Mouse (Mus musculus) CH12.LX (cell line): ENCODE results near the gene Srd5a3. TPM values are rescaled to one million over a fixed set of nuclear protein-coding genes. Genes with fewer than 3 reads are reported as not detected.

Experiments
- DNase-seq: peaks from one replicate; pipeline ENCODE4 v3.0.0-alpha.2; 2013; ENCODE audit errors: extremely low read depth
- H3K27ac ChIP-seq: 2 replicates; pipeline ENCODE4 v1.5.1; 2012; ENCODE audit warnings: low read depth, mild to moderate bottlenecking, control low read depth, moderate library complexity; ENCODE audit not compliant: insufficient read depth
- H3K27me3 ChIP-seq: replicated peaks from 2 replicates; pipeline ENCODE3; 2012; ENCODE audit warnings: inconsistent platforms
- H3K36me3 ChIP-seq, 2 experiments: replicated peaks in 1 of 2; 2 replicates each; pipeline versions ENCODE3 to v1.6.1; 2012; ENCODE audit warnings: inconsistent platforms in 1 of 2, low read length in 1 of 2, mild to moderate bottlenecking in 1 of 2, mixed read lengths in 1 of 2, moderate library complexity in 1 of 2; ENCODE audit not compliant: control insufficient read depth in 1 of 2, insufficient read depth in 1 of 2
- H3K4me1 ChIP-seq, 2 experiments: 2 replicates each; pipeline ENCODE4 v1.6.1; 2012; ENCODE audit warnings: inconsistent platforms in 1 of 2, moderate library complexity in 1 of 2; ENCODE audit not compliant: insufficient read depth in 2 of 2, control insufficient read depth in 1 of 2
- H3K4me2 ChIP-seq: 2 replicates; pipeline ENCODE4 v1.6.1; 2012; ENCODE audit warnings: low read depth, mild to moderate bottlenecking, control low read depth; ENCODE audit not compliant: poor library complexity, insufficient read depth, severe bottlenecking
- H3K4me3 ChIP-seq, 3 experiments: fragments of 150-350 bp in 1 of 3; sonication (generic) in 1 of 3; replicated peaks in 1 of 3; 2 replicates each; pipeline versions ENCODE3 to v1.5.1; 2011 to 2012; ENCODE audit warnings: low read depth in 2 of 3, low read length in 2 of 3, mild to moderate bottlenecking in 2 of 3, moderate library complexity in 2 of 3, control low read depth in 1 of 3, improper control_type of control experiment in 1 of 3, inconsistent platforms in 1 of 3, mixed read lengths in 1 of 3; ENCODE audit not compliant: poor library complexity in 1 of 3
- H3K79me2 ChIP-seq: replicated peaks from 2 replicates; pipeline ENCODE4 v1.6.1; 2012; ENCODE audit warnings: mild to moderate bottlenecking, moderate library complexity; ENCODE audit not compliant: control insufficient read depth, poor library complexity, insufficient read depth, severe bottlenecking; ENCODE audit errors: extremely low read depth
- H3K9ac ChIP-seq: 2 replicates; pipeline ENCODE4 v1.6.1; 2012; ENCODE audit warnings: low read depth, mild to moderate bottlenecking, control low read depth, moderate library complexity; ENCODE audit not compliant: insufficient read depth
- H3K9me3 ChIP-seq: replicated peaks from 2 replicates; pipeline ENCODE3; 2012; ENCODE audit warnings: low read length, inconsistent platforms, mixed read lengths
- CHD2 ChIP-seq: IDR thresholded peaks from 2 replicates; pipeline ENCODE4 v1.6.1; 2011; ENCODE audit warnings: low read length, improper control_type of control experiment
- E2F4 ChIP-seq: IDR thresholded peaks from 2 replicates; pipeline ENCODE4 v1.6.1; 2011; ENCODE audit warnings: low read depth, low read length, improper control_type of control experiment; ENCODE audit not compliant: insufficient replicate concordance
- ELF1 ChIP-seq: IDR thresholded peaks from 2 replicates; pipeline ENCODE4 v1.6.1; 2014; ENCODE audit warnings: low read depth, mild to moderate bottlenecking, inconsistent platforms, low read length, improper control_type of control experiment
- EP300 ChIP-seq: IDR thresholded peaks from 2 replicates; pipeline ENCODE4 v1.6.1; 2011; ENCODE audit warnings: low read length, improper control_type of control experiment
- ETS1 ChIP-seq: conservative IDR thresholded peaks from 2 replicates; pipeline ENCODE4 v1.6.1; 2012; ENCODE audit warnings: low read depth, mild to moderate bottlenecking, inconsistent platforms, low read length, improper control_type of control experiment, moderate library complexity
- GABPA ChIP-seq: IDR thresholded peaks from 2 replicates; pipeline ENCODE4 v1.6.1; 2012; ENCODE audit warnings: low read depth, low read length, improper control_type of control experiment, inconsistent platforms; ENCODE audit not compliant: insufficient replicate concordance
- HCFC1 ChIP-seq: IDR thresholded peaks from 2 replicates; pipeline ENCODE4 v1.6.1; 2012; ENCODE audit warnings: low read depth, mild to moderate bottlenecking, inconsistent platforms, low read length, improper control_type of control experiment
- IRF4 ChIP-seq: IDR thresholded peaks from 2 replicates; pipeline ENCODE4 v1.6.1; 2014; ENCODE audit warnings: low read depth, mild to moderate bottlenecking, inconsistent platforms, low read length, improper control_type of control experiment
- JUND ChIP-seq: conservative IDR thresholded peaks from 2 replicates; pipeline ENCODE4 v1.6.1; 2011; ENCODE audit warnings: low read depth, low read length, improper control_type of control experiment
- MAFK ChIP-seq: IDR thresholded peaks from 2 replicates; pipeline ENCODE4 v1.6.1; 2011; ENCODE audit warnings: low read length, improper control_type of control experiment; ENCODE audit not compliant: insufficient replicate concordance
- MAZ ChIP-seq: IDR thresholded peaks from 2 replicates; pipeline ENCODE4 v1.6.1; 2012; ENCODE audit warnings: low read depth, mild to moderate bottlenecking, inconsistent platforms, low read length, improper control_type of control experiment, moderate library complexity
- MEF2A ChIP-seq: IDR thresholded peaks from 2 replicates; pipeline ENCODE4 v1.6.1; 2014; ENCODE audit warnings: low read depth, mild to moderate bottlenecking, inconsistent platforms, low read length, improper control_type of control experiment, borderline replicate concordance
- MXI1 ChIP-seq: IDR thresholded peaks from 2 replicates; pipeline ENCODE4 v1.6.1; 2011; ENCODE audit warnings: mild to moderate bottlenecking, low read depth, low read length, improper control_type of control experiment
- PAX5 ChIP-seq: IDR thresholded peaks from 2 replicates; pipeline ENCODE4 v1.6.1; 2012; ENCODE audit warnings: low read length, inconsistent platforms, mixed read lengths
- POLR2A ChIP-seq: IDR thresholded peaks from 2 replicates; pipeline ENCODE4 v1.6.1; 2011; ENCODE audit warnings: low read depth, mild to moderate bottlenecking, improper control_type of control experiment, low read length
- POLR2AphosphoS2 ChIP-seq: IDR thresholded peaks from 2 replicates; pipeline ENCODE4 v1.6.1; 2011; ENCODE audit warnings: low read depth, low read length, improper control_type of control experiment
- RAD21 ChIP-seq: IDR thresholded peaks from 2 replicates; pipeline ENCODE4 v1.6.1; 2011; ENCODE audit warnings: low read depth, mild to moderate bottlenecking, low read length, improper control_type of control experiment, moderate library complexity
- SIN3A ChIP-seq: IDR thresholded peaks from 2 replicates; pipeline ENCODE4 v1.6.1; 2012; ENCODE audit warnings: low read length, improper control_type of control experiment, inconsistent platforms
- SMC3 ChIP-seq: IDR thresholded peaks from 2 replicates; pipeline ENCODE4 v1.6.1; 2011; ENCODE audit warnings: low read depth, low read length, improper control_type of control experiment
- TCF12 ChIP-seq: IDR thresholded peaks from 2 replicates; pipeline ENCODE4 v1.6.1; 2014; ENCODE audit warnings: low read depth, mild to moderate bottlenecking, inconsistent platforms, low read length, improper control_type of control experiment
- UBTF ChIP-seq: IDR thresholded peaks from 2 replicates; pipeline ENCODE4 v1.6.1; 2012; ENCODE audit warnings: low read depth, mild to moderate bottlenecking, inconsistent platforms, low read length, improper control_type of control experiment, moderate library complexity
- ZNF384 ChIP-seq: IDR thresholded peaks from 2 replicates; pipeline ENCODE4 v1.6.1; 2012; ENCODE audit warnings: low read depth, low read length, improper control_type of control experiment, inconsistent platforms
- dilution Hi-C: fragments of 300-500 bp; cut with MboI; formaldehyde crosslinking; loops from 2 replicates; pipeline ENCODE4 v1.14.3; 2020; ENCODE audit warnings: low sequenced_read_pairs; ENCODE audit not compliant: extremely low pct_unique_long_range_greater_than_20kb, extremely low pct_ligation_motif_present
- in situ Hi-C: fragments of 300-500 bp; cut with MboI; formaldehyde crosslinking; loops from 3 replicates; pipeline ENCODE4 v1.14.3; 2019; ENCODE audit warnings: low sequenced_read_pairs, low pct_ligation_motif_present, low pct_unique_long_range_greater_than_20kb, mixed read lengths
- polyA plus RNA-seq: library from polyadenylated mRNA; unstranded; fragments of >175 nt; gene quantifications from 2 replicates; pipeline ENCODE4 v1.2.1, GENCODE M21; 2012; ENCODE audit warnings: low read depth; ENCODE audit not compliant: insufficient read length
- total RNA-seq, 2 experiments: library from RNA; depleted of rRNA; stranded (reverse); fragments of 300-350 nt in 1 of 2; fragments of >200 nt in 1 of 2; gene quantifications; 2 replicates each; pipeline ENCODE4 v1.2.3; 2012 to 2014

Srd5a3 gene
- total and polyA plus RNA-seq, 3 experiments: 10.4 to 19.9 (median 18.8) TPM

- TF ChIP-seq RAD21 (no peak), SIN3A (no peak), PAX5 (no peak), EP300 (no peak), UBTF (no peak), MAFK (no peak), MXI1 (no peak), TCF12 (no peak), CHD2 (no peak)
- TF ChIP-seq, all 38 proteins: peak for 0
- Histone ChIP-seq H3K36me3 (peaks cover 5 to 37% of the 10 kb centered on the region in 2 experiments), H3K79me2 (peaks cover 51% of the 10 kb centered on the region), H3K4me2 (no peak overlapping the region), H3K9me3 (no peaks in the 10 kb centered on the region), H3K27me3 (peaks cover under 1% of the 10 kb centered on the region), H3K27ac (no peak overlapping the region), H3K4me1 (peaks cover 15 to 76% of the 10 kb centered on the region in 2 experiments), H3K4me3 (no peak overlapping the region), H3K9ac (no peak overlapping the region)
- dilution Hi-C loops: no loop called here
- in situ Hi-C loops: no loop called here
- DNase-seq: no peak
Measured at GRCm38 (mm10) chr5:76187885-76188284, 47.8 kb downstream of the Srd5a3 start.

DNA sequence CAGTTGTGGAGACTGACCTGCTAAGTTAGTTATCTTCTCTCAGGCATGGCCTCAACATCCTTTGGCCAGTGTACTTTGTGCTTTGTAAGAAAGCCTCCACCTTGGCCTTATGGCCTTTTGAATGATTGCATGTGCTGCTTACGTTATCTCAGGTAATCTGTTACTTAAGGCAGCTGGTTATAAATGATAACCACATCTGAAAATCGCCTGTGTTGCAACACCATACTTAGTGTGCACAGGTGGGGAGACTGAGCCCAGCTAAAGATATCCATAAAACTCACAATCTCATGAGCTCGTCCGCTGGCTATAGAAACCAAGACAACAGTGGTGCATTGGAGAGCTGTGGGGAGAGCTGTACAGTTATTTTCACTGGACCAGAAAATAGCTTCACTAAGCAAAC is 50.5 kb downstream of the Srd5a3 start:
- no peaks in the 10 kb centered on the region for H3K27me3 ChIP-seq
- TF ChIP-seq PAX5: no peak
- no peak for TF ChIP-seq ETS1
- no peak for TF ChIP-seq ELF1
- no peak for TF ChIP-seq JUND
- TF ChIP-seq UBTF: no peak
- no peak for TF ChIP-seq SMC3
- H3K9ac ChIP-seq: no peak overlapping the region
- dilution Hi-C loops (no loop called here), in situ Hi-C loops (no loop called here)
- H3K27ac ChIP-seq: no peak overlapping the region
- no peaks in the 10 kb centered on the region for H3K9me3 ChIP-seq
- peaks cover 12 to 50% of the 10 kb centered on the region in 2 experiments for H3K36me3 ChIP-seq
- H3K4me1 ChIP-seq: peaks cover 22 to 92% of the 10 kb centered on the region in 2 experiments
- DNase-seq: no peak
- no peak overlapping the region for H3K4me2 ChIP-seq
- H3K4me3 ChIP-seq: no peak overlapping the region
- H3K79me2 ChIP-seq: peaks cover 51% of the 10 kb centered on the region

GRCm38 (mm10) chr5:76193075-76193474 is 53.0 kb downstream of the Srd5a3 start:
- Histone ChIP-seq H3K27ac (no peak overlapping the region), H3K9ac (no peak overlapping the region), H3K4me1 (peaks cover 19 to 71% of the 10 kb centered on the region in 2 experiments), H3K79me2 (peaks cover 40% of the 10 kb centered on the region), H3K4me2 (no peak overlapping the region), H3K4me3 (no peak overlapping the region)
- in situ Hi-C loops: no loop called here
- TF ChIP-seq IRF4 (no peak), GABPA (no peak), MEF2A (no peak), E2F4 (no peak), MAZ (no peak), POLR2A (no peak), ELF1 (no peak), ZNF384 (no peak), HCFC1 (no peak), POLR2AphosphoS2 (no peak)
- TF ChIP-seq, all 38 proteins: peak for 0
- dilution Hi-C loops: no loop called here
- Histone ChIP-seq H3K9me3 (no peaks in the 10 kb centered on the region), H3K27me3 (no peaks in the 10 kb centered on the region), H3K36me3 (peaks cover 21 to 53% of the 10 kb centered on the region in 2 experiments)
- DNase-seq: no peak
